In the genomic region with DNA sequence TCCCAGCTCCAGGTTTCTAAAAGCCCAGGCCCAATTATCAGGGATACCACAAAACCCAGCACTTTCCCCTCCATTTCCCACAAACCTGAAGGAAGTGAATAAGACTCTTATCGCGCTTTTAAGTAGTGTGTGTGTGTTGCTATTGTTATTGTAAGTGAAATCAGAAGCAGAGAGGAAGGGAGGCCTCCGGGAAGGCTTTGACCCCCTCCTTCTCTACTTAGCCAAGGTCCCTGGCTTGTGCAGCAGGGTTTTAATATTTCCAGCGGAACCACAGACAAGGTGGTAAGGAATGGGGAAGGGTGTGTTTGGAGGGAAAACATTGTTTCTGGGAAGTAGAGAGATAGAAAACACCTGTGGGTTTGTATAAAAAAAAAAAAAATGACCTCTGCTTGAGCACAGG, we compare ENCODE assay signal across 14 mouse cellular contexts. TPM values are rescaled to one million over a fixed set of nuclear protein-coding genes. Genes with fewer than 3 reads are reported as not detected.
DNase-seq lines count a peak whose midpoint lies in the region; ATAC-seq and TF ChIP-seq lines count a peak whose summit lies in the region.
"Had no signal": no experiment of that assay in that cellular context is flagged by ENCODE, and none has a peak within 500 bp of the region (broad histone marks: within the 10 kb centered on the region; RNA-seq: fewer than 3 reads in every experiment).

No protein-coding gene starts in this region.

- intact Hi-C loops in heart, adult 2 months (cut with DNase I), result loop anchor here (5.0 kb wide), 1 partner anchor 39 kb away; no protein-coding TSS in a partner anchor

- TF ChIP-seq CTCF in heart, adult 2 months (IDR thresholded peaks at IDR 0.05), result no peak

- H3K79me2 ChIP-seq in heart, adult 2 months (replicated peaks; ENCODE audit: control insufficient read depth, insufficient read depth, low read length), result no peaks in the 10 kb centered on the region

- no peaks in the 10 kb centered on the region for H3K27me3 ChIP-seq in heart, adult 2 months (ENCODE audit: control insufficient read depth, insufficient read depth, low read length)
- H3K27me3 ChIP-seq in lung, embryonic 16.5 days (ENCODE audit: control insufficient read depth, insufficient read depth, low read depth, low read length), result no peaks in the 10 kb centered on the region
- no peaks in the 10 kb centered on the region for H3K27me3 ChIP-seq in heart, embryonic 14.5 days (ENCODE audit: control insufficient read depth, insufficient read depth, low read length)
- H3K27me3 ChIP-seq in stomach, embryonic 14.5 days (ENCODE audit: control insufficient read depth, insufficient read depth, low read length), result no peaks in the 10 kb centered on the region
- no peaks in the 10 kb centered on the region for H3K27me3 ChIP-seq in hindbrain, embryonic 16.5 days (replicated peaks; ENCODE audit: control insufficient read depth, insufficient read depth, low read length)
- H3K27me3 ChIP-seq: hindbrain, embryonic 12.5 days; megakaryocyte, embryonic 14.5 days had no signal

- H3K9ac ChIP-seq in heart, adult 2 months (ENCODE audit: low read depth, low read length), result no peak overlapping the region
- H3K9ac ChIP-seq in lung, embryonic 16.5 days (ENCODE audit: low read length), result no peak overlapping the region
- H3K9ac ChIP-seq in heart, embryonic 14.5 days (ENCODE audit: low read length), result no peak overlapping the region
- no peak overlapping the region for H3K9ac ChIP-seq in stomach, embryonic 14.5 days (replicated peaks; ENCODE audit: low read depth, low read length)
- H3K9ac ChIP-seq in hindbrain, embryonic 16.5 days (ENCODE audit: low read depth, low read length), result no peak overlapping the region
- H3K9ac ChIP-seq: hindbrain, embryonic 12.5 days had no signal

- WGBS in heart, adult 2 months, result 36% methylated on average over 4 of the region's 4 CpGs
- 26% methylated on average over 4 of the region's 4 CpGs for WGBS in lung, embryonic 16.5 days
- 33% methylated on average over 4 of the region's 4 CpGs for WGBS in heart, embryonic 14.5 days
- WGBS in stomach, embryonic 14.5 days, result 22% methylated on average over 4 of the region's 4 CpGs
- 36% methylated on average over 4 of the region's 4 CpGs for WGBS in hindbrain, embryonic 16.5 days

- DNase-seq in heart, adult 2 months, result peak in 1 of 2 experiments; percentile 8
- DNase-seq in heart, adult 9 months (ENCODE audit: low spot score in 2 of 2), result no peak
- no peak for DNase-seq in lung, postnatal 25 days (ENCODE audit: low spot score)
- DNase-seq in frontal cortex, postnatal 10 days (ENCODE audit: low spot score in 2 of 2), result no peak
- DNase-seq: adrenal gland, adult 2 months; cerebellum, postnatal 25 days; kidney, adult 8-10 months had no signal

- no peak overlapping the region for H3K4me2 ChIP-seq in lung, embryonic 16.5 days (ENCODE audit: low read depth, low read length)
- no peak overlapping the region for H3K4me2 ChIP-seq in heart, embryonic 14.5 days (ENCODE audit: low read length)
- H3K4me2 ChIP-seq in stomach, embryonic 14.5 days (replicated peaks; ENCODE audit: low read depth, low read length), result no peak overlapping the region
- H3K4me2 ChIP-seq in hindbrain, embryonic 16.5 days (ENCODE audit: low read length), result no peak overlapping the region
- H3K4me2 ChIP-seq: hindbrain, embryonic 12.5 days had no signal

- no peaks in the 10 kb centered on the region for H3K9me3 ChIP-seq in lung, embryonic 16.5 days (ENCODE audit: control insufficient read depth, low read length)
- H3K9me3 ChIP-seq in heart, embryonic 14.5 days (ENCODE audit: control insufficient read depth, low read length), result no peaks in the 10 kb centered on the region
- H3K9me3 ChIP-seq in stomach, embryonic 14.5 days (ENCODE audit: control insufficient read depth, low read depth, low read length), result no peaks in the 10 kb centered on the region
- no peaks in the 10 kb centered on the region for H3K9me3 ChIP-seq in hindbrain, embryonic 16.5 days (ENCODE audit: control insufficient read depth, low read length)
- H3K9me3 ChIP-seq: hindbrain, embryonic 12.5 days; megakaryocyte, embryonic 14.5 days had no signal

- no peak for TF ChIP-seq EP300 in heart, adult 2 months (IDR thresholded peaks at IDR 0.05; ENCODE audit: insufficient read depth, low read depth, low read length)

- H3K36me3 ChIP-seq in heart, adult 2 months (ENCODE audit: control insufficient read depth, insufficient read depth, low read length), result no peaks in the 10 kb centered on the region
- no peaks in the 10 kb centered on the region for H3K36me3 ChIP-seq in lung, embryonic 16.5 days (ENCODE audit: control insufficient read depth, insufficient read depth, low read length)
- H3K36me3 ChIP-seq in heart, embryonic 14.5 days (ENCODE audit: control insufficient read depth, insufficient read depth, low read length), result no peaks in the 10 kb centered on the region
- H3K36me3 ChIP-seq in stomach, embryonic 14.5 days (ENCODE audit: control insufficient read depth, insufficient read depth, low read length), result no peaks in the 10 kb centered on the region
- H3K36me3 ChIP-seq in hindbrain, embryonic 16.5 days (ENCODE audit: control insufficient read depth, insufficient read depth, low read length), result no peaks in the 10 kb centered on the region
- H3K36me3 ChIP-seq: hindbrain, embryonic 12.5 days had no signal

- no peak for TF ChIP-seq POLR2A in heart, adult 2 months (IDR thresholded peaks at IDR 0.05; ENCODE audit: insufficient read depth, low read depth, low read length)

- peaks cover 10% of the 10 kb centered on the region for H3K4me1 ChIP-seq in heart, adult 2 months (ENCODE audit: control insufficient read depth, insufficient read depth, low read length)
- H3K4me1 ChIP-seq in lung, embryonic 16.5 days (replicated peaks; ENCODE audit: control insufficient read depth, insufficient read depth, low read length), result peaks cover 9% of the 10 kb centered on the region
- peaks cover 14 to 19% of the 10 kb centered on the region in 2 experiments for H3K4me1 ChIP-seq in heart, embryonic 14.5 days (ENCODE audit: control insufficient read depth in 2 of 2, insufficient read depth in 2 of 2, low read length in 2 of 2)
- peaks cover 14% of the 10 kb centered on the region for H3K4me1 ChIP-seq in stomach, embryonic 14.5 days (ENCODE audit: control insufficient read depth, insufficient read depth, low read length)
- no peaks in the 10 kb centered on the region for H3K4me1 ChIP-seq in hindbrain, embryonic 16.5 days (ENCODE audit: control insufficient read depth, insufficient read depth, low read depth, low read length)

- ATAC-seq in lung, embryonic 16.5 days (ENCODE audit: low read depth), result peak; percentile 19; the same call in 1 of the 2 replicates
- ATAC-seq in heart, embryonic 14.5 days (ENCODE audit: insufficient number of reproducible peaks, insufficient read depth, low FRiP score, low read depth), result peak; percentile 53; the same call in 1 of the 2 replicates
- ATAC-seq in stomach, embryonic 14.5 days (ENCODE audit: insufficient number of reproducible peaks, insufficient read depth, low FRiP score, low read depth), result no peak
- no peak for ATAC-seq in hindbrain, embryonic 16.5 days

- no peak overlapping the region for H3K4me3 ChIP-seq in heart, adult 2 months
- no peak overlapping the region for H3K4me3 ChIP-seq in lung, embryonic 16.5 days (ENCODE audit: low read length)
- no peak overlapping the region for H3K4me3 ChIP-seq in heart, embryonic 14.5 days (ENCODE audit: control insufficient read depth in 1 of 2, insufficient read depth in 1 of 2, low read depth in 1 of 2, low read length in 2 of 2)
- H3K4me3 ChIP-seq in stomach, embryonic 14.5 days (ENCODE audit: low read depth, low read length), result no peak overlapping the region
- no peak overlapping the region for H3K4me3 ChIP-seq in hindbrain, embryonic 16.5 days (ENCODE audit: low read length)
- H3K4me3 ChIP-seq: hindbrain, embryonic 12.5 days; myocyte had no signal

- H3K27ac ChIP-seq in heart, adult 2 months, result peak overlapping the region; percentile 43; the same call in 1 of the 2 replicates
- peak overlapping the region; percentile 63 for H3K27ac ChIP-seq in lung, embryonic 16.5 days (ENCODE audit: low read length)
- peak overlapping the region; percentile 78 to 79; a peak in 3 of 4 replicates for H3K27ac ChIP-seq in heart, embryonic 14.5 days (replicated peaks in 1 of 2; ENCODE audit: control insufficient read depth in 1 of 2, insufficient read depth in 1 of 2, low read depth in 2 of 2, low read length in 2 of 2)
- peak overlapping the region; percentile 39; the same call in 1 of the 2 replicates for H3K27ac ChIP-seq in stomach, embryonic 14.5 days (ENCODE audit: low read length)
- H3K27ac ChIP-seq in hindbrain, embryonic 16.5 days (ENCODE audit: low read depth, low read length), result no peak overlapping the region
- H3K27ac ChIP-seq: hindbrain, embryonic 12.5 days had no signal

RNA-seq across cellular contexts. Expression of a gene that starts 34.4 kb away (rescaled TPM):
- total RNA-seq in heart, adult 2 months (2021), result 10 to 100 TPM; 55.5 to 56.9 TPM
- polyA plus RNA-seq in heart, adult 2 months (2012; rRNA removed), result 36.5 and 42.8 TPM in 2 replicates
- 177 and 188 TPM in 2 replicates for polyA plus RNA-seq in lung, embryonic 16.5 days (2015; fragmentation: Nextera tagmentation; extraction: Ambion mirVana)
- polyA plus RNA-seq in heart, embryonic 14.5 days (2014; fragmentation: Nextera tagmentation; extraction: Ambion mirVana), result 135 and 138 TPM in 2 replicates
- 160 and 167 TPM in 2 replicates for polyA plus RNA-seq in stomach, embryonic 14.5 days (2014; fragmentation: Nextera tagmentation; extraction: Ambion mirVana)
- polyA plus RNA-seq in hindbrain, embryonic 16.5 days (2015; fragmentation: Nextera tagmentation; extraction: Ambion mirVana), result 193 and 199 TPM in 2 replicates

Comparison
In these comparisons a context has a peak if more than half of its experiments do, and no peak if none do; other contexts are left out.
1. ATAC-seq: peak in lung, embryonic 16.5 days (single experiment) and heart, embryonic 14.5 days (single experiment); none in stomach, embryonic 14.5 days (single experiment) and hindbrain, embryonic 16.5 days (single experiment).